Mouse (Mus musculus): ENCODE measurements around the gene Borcs6.
"Not testable (repeated sequence)": the region's sequence is repeated elsewhere in the genome, so short reads cannot be mapped to it uniquely, and the experiment has no call there.

Borcs6 gene

GRCm38 (mm10) chr11:69088856-69089615, 29.5 kb downstream of the Borcs6 start:
- DNase-seq (ENCODE audit: extremely low spot score): no peak

GRCm38 (mm10) chr11:69089616-69090290, 30.2 kb downstream of the Borcs6 start:
- DNase-seq (ENCODE audit: extremely low spot score): no peak

GRCm38 (mm10) chr11:69090367-69090766, 30.9 kb downstream of the Borcs6 start:
- no peak for DNase-seq (ENCODE audit: extremely low spot score)

GRCm38 (mm10) chr11:69091566-69092385, 32.3 kb downstream of the Borcs6 start:
- DNase-seq (ENCODE audit: extremely low spot score): no peak

DNA sequence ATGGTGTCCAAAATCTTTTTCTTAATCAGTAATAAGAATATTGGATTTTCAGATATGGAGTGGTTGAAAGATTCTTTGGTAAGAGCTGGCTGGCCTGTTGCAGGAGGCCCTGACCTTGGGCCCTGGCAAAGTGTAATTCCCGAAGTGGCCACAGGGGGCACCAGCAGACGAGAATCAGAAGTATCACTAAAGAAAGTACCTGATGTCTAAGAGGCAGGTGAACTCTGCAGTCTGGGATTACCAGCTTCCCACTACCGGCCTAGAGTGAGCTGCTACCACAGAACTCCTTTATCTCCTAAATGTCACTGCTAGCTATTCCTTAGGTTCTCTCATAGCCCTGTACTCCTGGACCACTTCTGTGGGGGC, 32.9 kb downstream of the Borcs6 start:
- peak; percentile 82 for DNase-seq (ENCODE audit: extremely low spot score)

- no peak for DNase-seq (ENCODE audit: extremely low spot score)
Measured at GRCm38 (mm10) chr11:69092871-69093270, 33.4 kb downstream of the Borcs6 start.

- not testable (repeated sequence) for DNase-seq (ENCODE audit: extremely low spot score)
Measured at GRCm38 (mm10) chr11:69093856-69094255, 34.3 kb downstream of the Borcs6 start.

- DNase-seq (ENCODE audit: extremely low spot score): peak; percentile 99
Measured at GRCm38 (mm10) chr11:69094697-69095429, 35.3 kb downstream of the Borcs6 start, which contains the start of gene Per1. TSS of gene Per1 (plus strand) at chr11:69095217.

- no peak for DNase-seq (ENCODE audit: extremely low spot score)
Measured at GRCm38 (mm10) chr11:69095511-69096231, 36.2 kb downstream of the Borcs6 start.

DNA sequence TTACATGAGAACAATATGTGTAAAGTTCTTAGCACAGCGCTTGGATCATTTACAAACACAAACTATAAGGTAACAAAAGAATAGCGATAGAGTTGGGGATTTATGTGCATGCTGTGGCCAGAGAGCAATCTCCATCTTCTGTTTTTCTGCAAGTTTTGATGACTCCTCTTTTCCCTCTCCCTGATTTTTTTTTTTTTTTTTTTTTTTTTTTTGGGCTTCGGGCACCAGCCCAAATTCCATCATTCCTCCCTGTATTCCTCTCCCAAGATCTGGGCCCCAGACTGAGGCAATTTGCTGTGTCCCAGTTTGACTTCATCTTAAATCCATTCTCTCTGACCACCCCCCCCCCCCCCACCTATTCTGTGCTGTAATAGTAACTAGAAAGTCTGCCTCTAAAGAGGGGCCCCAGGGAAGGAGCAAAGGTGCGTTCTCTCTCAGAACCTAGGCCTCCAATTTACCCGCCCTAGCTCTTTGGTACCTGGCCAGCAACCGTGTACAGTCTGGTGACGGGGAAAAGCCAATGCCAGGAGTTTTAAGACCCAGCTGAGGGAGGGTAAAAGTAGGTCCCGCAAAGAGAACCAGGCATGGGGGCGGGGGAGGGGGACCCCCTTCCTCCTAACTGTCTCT, 37.0 kb downstream of the Borcs6 start:
- DNase-seq (ENCODE audit: extremely low spot score): no peak

DNA sequence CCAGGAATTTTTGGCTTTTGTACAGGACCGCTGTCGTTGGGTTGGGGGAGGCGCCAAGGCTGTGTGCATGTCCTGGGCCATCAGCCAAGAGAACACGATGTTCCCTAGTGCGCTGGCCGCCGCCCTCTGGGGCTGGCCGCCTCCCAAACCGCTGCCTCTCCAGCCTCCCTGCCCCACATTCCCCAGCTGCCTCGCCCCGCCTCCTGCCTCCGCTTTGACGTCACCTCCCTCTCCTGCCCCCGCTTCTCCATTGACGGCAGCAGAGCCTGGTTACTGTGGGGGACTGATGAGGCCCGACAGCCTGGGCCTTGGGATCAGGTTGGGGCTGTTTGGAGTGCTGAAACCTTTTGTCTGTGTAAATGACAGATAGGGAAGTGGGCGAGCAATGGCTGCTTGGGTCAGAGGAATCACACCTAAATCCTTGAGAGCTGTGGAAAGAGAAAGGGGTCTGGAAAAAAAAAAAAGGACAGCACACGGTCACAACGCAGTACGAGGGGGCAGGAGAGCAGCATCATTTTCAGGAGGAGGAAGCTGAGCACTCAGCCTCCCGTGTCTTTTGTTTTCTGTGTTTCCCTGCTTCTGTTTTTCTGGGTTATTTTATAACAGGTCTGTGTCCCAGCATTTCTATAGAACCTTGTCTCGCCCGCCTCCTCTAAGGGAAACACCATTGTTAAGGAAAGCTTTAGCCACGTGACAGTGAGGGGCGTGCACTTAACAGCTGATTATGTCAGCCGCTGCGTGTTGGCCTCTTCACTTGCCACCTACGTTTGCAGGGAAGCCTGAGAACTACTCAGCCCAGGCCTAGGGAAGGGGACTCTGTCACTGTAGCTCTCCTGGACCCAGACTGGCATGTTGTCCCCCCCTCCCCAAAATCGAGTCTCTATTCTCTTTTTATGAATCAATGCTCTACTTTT, 37.7 kb downstream of the Borcs6 start:
- peak; percentile 91 for DNase-seq (ENCODE audit: extremely low spot score)

DNA sequence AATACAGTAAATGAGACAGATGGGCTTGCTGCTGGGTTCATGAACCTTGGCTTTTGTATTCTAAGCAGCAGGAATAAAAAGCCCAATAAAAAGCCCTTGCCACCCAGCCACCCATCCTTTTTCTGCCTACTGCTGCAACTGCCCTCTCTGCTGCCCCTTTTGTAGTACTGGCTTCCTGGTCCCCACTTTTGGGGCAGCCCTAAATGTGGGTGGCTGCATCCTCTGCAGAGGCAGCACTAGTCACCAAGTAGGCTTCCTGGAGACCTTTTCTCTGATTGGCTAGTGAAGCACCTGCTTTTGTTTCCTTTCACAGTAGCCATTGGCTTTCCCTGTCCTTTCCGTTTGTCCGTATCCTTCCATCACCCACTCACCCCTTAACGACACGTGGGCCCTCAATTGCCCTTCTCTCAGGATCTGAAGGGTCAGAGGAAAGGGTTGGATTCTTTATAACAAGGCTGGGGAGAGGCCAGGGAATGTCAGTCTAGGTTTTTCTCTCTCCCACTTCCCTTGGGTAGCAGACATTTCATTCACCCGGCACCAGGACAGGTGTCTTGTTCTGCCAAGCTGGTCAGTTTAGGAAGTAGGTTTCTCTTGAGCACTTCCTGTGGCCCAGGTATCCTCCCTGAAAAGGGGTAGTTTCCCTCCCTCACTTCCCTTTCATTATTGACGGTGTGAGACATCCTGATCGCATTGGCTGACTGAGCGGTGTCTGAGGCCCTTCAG, 38.7 kb downstream of the Borcs6 start:
- no peak for DNase-seq (ENCODE audit: extremely low spot score)

DNA sequence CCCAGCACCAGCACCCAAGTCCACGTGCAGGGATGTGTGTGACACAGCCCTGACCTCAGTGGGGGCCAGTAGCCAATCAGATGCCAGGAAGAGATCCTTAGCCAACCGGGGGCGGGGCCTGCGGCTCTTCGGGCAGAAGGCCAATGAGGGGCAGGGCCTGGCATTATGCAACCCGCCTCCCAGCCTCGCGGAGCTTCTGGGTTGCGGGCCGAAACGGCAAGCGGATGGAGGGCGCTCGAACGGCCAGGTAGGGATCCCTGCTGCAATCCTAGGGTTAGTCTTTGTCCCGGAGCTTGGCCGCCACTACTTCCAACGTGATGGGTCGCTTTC, 39.2 kb downstream of the Borcs6 start:
- DNase-seq (ENCODE audit: extremely low spot score): peak; percentile 90

DNA sequence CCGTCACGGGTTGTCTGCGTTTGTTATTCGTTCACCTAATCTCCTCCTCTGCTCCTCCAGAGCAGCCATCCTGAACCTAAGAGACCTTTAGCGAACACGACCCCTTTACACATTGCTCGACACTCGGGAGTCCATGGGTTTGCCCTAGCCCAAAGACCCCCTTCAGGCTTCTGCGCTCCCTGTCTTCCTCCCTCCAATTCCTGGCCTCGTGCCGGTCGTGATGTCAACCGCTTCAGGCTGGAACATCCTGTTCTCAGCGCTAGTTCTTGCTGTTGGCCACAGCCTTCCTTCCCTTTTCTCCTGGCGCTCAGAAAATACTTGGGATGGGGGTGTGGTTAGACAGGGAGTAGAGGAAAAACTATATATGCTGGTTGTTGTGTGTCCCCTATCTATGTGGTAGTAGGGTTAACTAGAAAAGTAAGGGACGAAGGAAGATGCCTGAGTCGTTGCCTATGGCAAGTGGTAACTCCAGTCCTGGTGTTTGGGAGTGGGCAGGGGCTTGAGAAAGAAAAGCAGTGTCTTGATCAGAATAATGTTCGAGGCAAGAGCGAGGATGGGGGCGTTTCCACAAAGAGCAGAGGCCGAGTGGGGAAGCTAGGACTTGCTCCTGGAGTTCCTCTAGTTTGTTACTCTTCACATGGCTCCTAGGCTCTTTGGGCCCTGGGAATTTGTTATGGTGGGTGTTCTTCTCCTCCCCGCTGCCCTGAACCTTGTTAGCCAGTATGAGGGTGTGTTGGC, 39.8 kb downstream of the Borcs6 start:
- DNase-seq (ENCODE audit: extremely low spot score): no peak

DNA sequence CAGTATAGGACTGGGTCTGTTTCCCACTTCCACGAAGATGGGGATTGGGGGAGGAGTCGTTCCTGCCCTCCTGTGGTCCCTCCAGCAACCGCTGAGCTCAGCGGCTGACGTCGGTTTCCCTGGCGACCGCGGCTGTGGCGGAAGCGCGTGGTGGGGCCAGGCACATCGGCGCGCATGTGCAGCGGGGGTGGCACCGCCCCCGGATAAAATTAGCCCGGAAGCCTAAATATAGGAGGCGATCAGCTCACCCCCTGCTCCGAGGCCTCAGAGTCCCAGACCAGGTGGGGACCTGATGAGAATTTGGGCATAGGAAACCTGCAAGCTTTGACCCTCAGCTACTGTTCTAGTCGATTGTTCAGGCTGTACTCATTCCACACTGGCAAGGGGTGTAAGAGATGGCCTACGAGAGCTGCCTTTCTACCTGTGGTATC, 40.4 kb downstream of the Borcs6 start:
- peak; percentile 85 for DNase-seq (ENCODE audit: extremely low spot score)

DNA sequence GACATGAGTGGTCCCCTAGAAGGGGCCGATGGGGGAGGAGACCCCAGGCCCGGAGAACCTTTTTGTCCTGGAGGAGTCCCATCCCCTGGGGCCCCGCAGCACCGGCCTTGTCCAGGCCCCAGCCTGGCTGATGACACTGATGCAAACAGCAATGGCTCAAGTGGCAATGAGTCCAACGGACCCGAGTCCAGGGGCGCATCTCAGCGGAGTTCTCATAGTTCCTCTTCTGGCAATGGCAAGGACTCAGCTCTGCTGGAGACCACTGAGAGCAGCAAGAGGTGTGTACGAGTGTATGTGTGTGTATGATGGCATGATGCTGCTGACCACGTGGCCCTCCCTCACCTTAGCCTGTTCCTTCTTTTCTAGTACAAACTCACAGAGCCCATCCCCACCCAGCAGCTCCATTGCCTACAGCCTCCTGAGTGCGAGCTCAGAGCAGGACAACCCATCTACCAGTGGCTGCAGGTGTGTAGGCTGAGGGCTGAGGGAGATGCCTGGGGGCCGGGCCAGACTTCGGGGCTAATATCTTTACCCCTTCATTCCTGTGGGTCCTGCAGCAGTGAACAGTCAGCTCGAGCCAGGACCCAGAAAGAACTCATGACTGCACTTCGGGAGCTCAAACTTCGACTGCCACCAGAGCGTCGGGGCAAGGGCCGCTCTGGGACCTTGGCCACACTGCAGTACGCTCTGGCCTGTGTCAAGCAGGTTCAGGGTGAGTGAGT, 41.3 kb downstream of the Borcs6 start:
- no peak for DNase-seq (ENCODE audit: extremely low spot score)

GRCm38 (mm10) chr11:69101604-69102402, 42.3 kb downstream of the Borcs6 start:
- DNase-seq (ENCODE audit: extremely low spot score): no peak
